Mouse (Mus musculus) thymus, adult 18-20 months (tissue): ENCODE data around the gene Jak2.

Experiments
- DNase-seq, 2 experiments: peaks; one replicate each; pipeline ENCODE4 v3.0.0; 2022; ENCODE audit warnings: mixed read lengths in 2 of 2

Jak2 gene

GRCm38 (mm10) chr19:29308832-29309231 is 57.2 kb downstream of the Jak2 start:
- DNase-seq: no peak

GRCm38 (mm10) chr19:29311791-29312190 is 60.2 kb downstream of the Jak2 start:
- no peak for DNase-seq

GRCm38 (mm10) chr19:29312661-29313060 is 61.0 kb downstream of the Jak2 start:
- no peak for DNase-seq

GRCm38 (mm10) chr19:29323416-29324049 is 71.9 kb downstream of the Jak2 start:
- DNase-seq: peak in 1 of 2 experiments; percentile 15

GRCm38 (mm10) chr19:29325053-29325851 is 73.6 kb downstream of the Jak2 start, which contains the start of gene Insl6:
TSS of gene Insl6 (minus strand) at chr19:29325356.
- DNase-seq: peak; percentile 37 to 40

GRCm38 (mm10) chr19:29325852-29326180 is 74.2 kb downstream of the Jak2 start:
- DNase-seq: no peak

GRCm38 (mm10) chr19:29326396-29326795 is 74.8 kb downstream of the Jak2 start:
- no peak for DNase-seq

- DNase-seq: no peak
Measured at GRCm38 (mm10) chr19:29326822-29327552, 75.4 kb downstream of the Jak2 start.

GRCm38 (mm10) chr19:29334068-29334745 is 82.6 kb downstream of the Jak2 start, which contains the start of gene Rln1:
TSS of gene Rln1 (minus strand) at chr19:29334670.
- no peak for DNase-seq

- no peak for DNase-seq
Measured at GRCm38 (mm10) chr19:29336624-29337023, 85.0 kb downstream of the Jak2 start.

- DNase-seq: no peak
Measured at GRCm38 (mm10) chr19:29341029-29341428, 89.4 kb downstream of the Jak2 start.

GRCm38 (mm10) chr19:29342281-29342680 is 90.7 kb downstream of the Jak2 start:
- DNase-seq: no peak

- no peak for DNase-seq
Measured at GRCm38 (mm10) chr19:29344868-29345267, 93.2 kb downstream of the Jak2 start.

GRCm38 (mm10) chr19:29345636-29346035 is 94.0 kb downstream of the Jak2 start:
- DNase-seq: no peak

GRCm38 (mm10) chr19:29350991-29351390 is 99.4 kb downstream of the Jak2 start:
- no peak for DNase-seq

- peak; percentile 71 to 73 for DNase-seq
Measured at GRCm38 (mm10) chr19:29354895-29355877, 103.6 kb downstream of the Jak2 start.

GRCm38 (mm10) chr19:29356281-29356680 is 104.7 kb downstream of the Jak2 start:
- no peak for DNase-seq

- DNase-seq: no peak
Measured at GRCm38 (mm10) chr19:29360251-29360650, 108.6 kb downstream of the Jak2 start.

GRCm38 (mm10) chr19:29361468-29362130 is 110.0 kb downstream of the Jak2 start:
- peak; percentile 85 to 87 for DNase-seq

- DNase-seq: no peak
Measured at GRCm38 (mm10) chr19:29362173-29362930, 110.7 kb downstream of the Jak2 start.
